Mouse (Mus musculus): ENCODE measurements at regions not wholly inside any gene's neighbourhood (a gene's known extent, or its start where the extent isn't known, plus 50 kb on each side); places are given as distances from the start of the nearest gene placed in this dataset.
A peak's percentile ranks its signal among the peaks of the same experiment; 100 is the strongest.

GRCm38 (mm10) chr8:115420536-115420935 is 287.1 kb downstream of the Maf start:
- ATAC-seq (ENCODE audit: insufficient read depth, low FRiP score, low TSS enrichment) (no peak), DNase-seq (ENCODE audit: low spot score) (no peak)
- Histone ChIP-seq H3K4me1 (ENCODE audit: control insufficient read depth, insufficient read depth, low read length) (no peaks in the 10 kb centered on the region), H3K27ac (ENCODE audit: low read depth, low read length) (no peak overlapping the region), H3K4me2 (ENCODE audit: low read depth) (no peak overlapping the region), H3K4me3 (ENCODE audit: low read depth, low read length) (no peak overlapping the region), H3K36me3 (ENCODE audit: control insufficient read depth, insufficient read depth, low read length) (no peaks in the 10 kb centered on the region), H3K27me3 (ENCODE audit: control insufficient read depth, insufficient read depth, low read length) (no peaks in the 10 kb centered on the region), H3K9ac (ENCODE audit: low read length) (no peak overlapping the region), H3K9me3 (ENCODE audit: control insufficient read depth, low read length) (no peaks in the 10 kb centered on the region)
- 84% methylated on average over 3 of the region's 3 CpGs for WGBS

- no peaks in the 10 kb centered on the region for H3K9me3 ChIP-seq (ENCODE audit: control insufficient read depth, low read length)
- no peak overlapping the region for H3K4me3 ChIP-seq (ENCODE audit: low read depth, low read length)
- H3K27me3 ChIP-seq (ENCODE audit: control insufficient read depth, insufficient read depth, low read length) = no peaks in the 10 kb centered on the region
- no peaks in the 10 kb centered on the region for H3K36me3 ChIP-seq (ENCODE audit: control insufficient read depth, insufficient read depth, low read length)
- no peaks in the 10 kb centered on the region for H3K4me1 ChIP-seq (ENCODE audit: control insufficient read depth, insufficient read depth, low read length)
- 57% methylated on average over 6 of the region's 6 CpGs for WGBS
- no peak overlapping the region for H3K27ac ChIP-seq (ENCODE audit: low read depth, low read length)
- DNase-seq (ENCODE audit: low spot score) (no peak), ATAC-seq (ENCODE audit: insufficient read depth, low FRiP score, low TSS enrichment) (no peak)
- H3K9ac ChIP-seq (ENCODE audit: low read length) = no peak overlapping the region
- no peak overlapping the region for H3K4me2 ChIP-seq (ENCODE audit: low read depth)
These were observed 287.5 kb downstream of the Maf start for GRCm38 (mm10) chr8:115420131-115420530.

- Histone ChIP-seq H3K27me3 (ENCODE audit: control insufficient read depth, insufficient read depth, low read length) (no peaks in the 10 kb centered on the region), H3K9me3 (ENCODE audit: control insufficient read depth, low read length) (no peaks in the 10 kb centered on the region), H3K9ac (ENCODE audit: low read length) (no peak overlapping the region), H3K4me2 (ENCODE audit: low read depth) (no peak overlapping the region), H3K4me1 (ENCODE audit: control insufficient read depth, insufficient read depth, low read length) (peaks cover 3% of the 10 kb centered on the region; the same call in 1 of the 2 replicates), H3K4me3 (ENCODE audit: low read depth, low read length) (no peak overlapping the region), H3K36me3 (ENCODE audit: control insufficient read depth, insufficient read depth, low read length) (no peaks in the 10 kb centered on the region), H3K27ac (ENCODE audit: low read depth, low read length) (no peak overlapping the region)
- DNase-seq (ENCODE audit: low spot score) = no peak
- 52% methylated on average over 6 of the region's 6 CpGs for WGBS
- no peak for ATAC-seq (ENCODE audit: insufficient read depth, low FRiP score, low TSS enrichment)
These were observed 289.5 kb downstream of the Maf start for GRCm38 (mm10) chr8:115418056-115418455.

- H3K27me3 ChIP-seq (ENCODE audit: control insufficient read depth, insufficient read depth, low read length) = no peaks in the 10 kb centered on the region
- 16% methylated on average over 7 of the region's 7 CpGs for WGBS
- DNase-seq (ENCODE audit: low spot score) = peak; percentile 50
- ATAC-seq (ENCODE audit: insufficient read depth, low FRiP score, low TSS enrichment) = peak; percentile 78
- H3K27ac ChIP-seq (ENCODE audit: low read depth, low read length) = no peak overlapping the region
- H3K4me1 ChIP-seq (ENCODE audit: control insufficient read depth, insufficient read depth, low read length) = peaks cover 3% of the 10 kb centered on the region; the same call in 1 of the 2 replicates
- no peak overlapping the region for H3K4me2 ChIP-seq (ENCODE audit: low read depth)
- no peak overlapping the region for H3K4me3 ChIP-seq (ENCODE audit: low read depth, low read length)
- H3K9me3 ChIP-seq (ENCODE audit: control insufficient read depth, low read length) = no peaks in the 10 kb centered on the region
- H3K9ac ChIP-seq (ENCODE audit: low read length) = no peak overlapping the region
- no peaks in the 10 kb centered on the region for H3K36me3 ChIP-seq (ENCODE audit: control insufficient read depth, insufficient read depth, low read length)
These were observed 293.5 kb downstream of the Maf start for GRCm38 (mm10) chr8:115414061-115414473.

GRCm38 (mm10) chr8:115411756-115412155 is 295.8 kb downstream of the Maf start:
- no peak overlapping the region for H3K27ac ChIP-seq (ENCODE audit: low read depth, low read length)
- WGBS = 85% methylated on average over 5 of the region's 5 CpGs
- H3K4me3 ChIP-seq (ENCODE audit: low read depth, low read length) = no peak overlapping the region
- peaks cover 3% of the 10 kb centered on the region; the same call in 1 of the 2 replicates for H3K4me1 ChIP-seq (ENCODE audit: control insufficient read depth, insufficient read depth, low read length)
- no peaks in the 10 kb centered on the region for H3K36me3 ChIP-seq (ENCODE audit: control insufficient read depth, insufficient read depth, low read length)
- no peak overlapping the region for H3K9ac ChIP-seq (ENCODE audit: low read length)
- DNase-seq (ENCODE audit: low spot score) = no peak
- no peak for ATAC-seq (ENCODE audit: insufficient read depth, low FRiP score, low TSS enrichment)
- no peak overlapping the region for H3K4me2 ChIP-seq (ENCODE audit: low read depth)
- no peaks in the 10 kb centered on the region for H3K9me3 ChIP-seq (ENCODE audit: control insufficient read depth, low read length)
- H3K27me3 ChIP-seq (ENCODE audit: control insufficient read depth, insufficient read depth, low read length) = no peaks in the 10 kb centered on the region

- H3K4me3 ChIP-seq (ENCODE audit: low read depth, low read length) = no peak overlapping the region
- H3K4me2 ChIP-seq (ENCODE audit: low read depth) = no peak overlapping the region
- ATAC-seq (ENCODE audit: insufficient read depth, low FRiP score, low TSS enrichment) (no peak), DNase-seq (ENCODE audit: low spot score) (no peak)
- no peak overlapping the region for H3K9ac ChIP-seq (ENCODE audit: low read length)
- WGBS = 93% methylated on average over 4 of the region's 4 CpGs
- no peaks in the 10 kb centered on the region for H3K27me3 ChIP-seq (ENCODE audit: control insufficient read depth, insufficient read depth, low read length)
- H3K36me3 ChIP-seq (ENCODE audit: control insufficient read depth, insufficient read depth, low read length) = no peaks in the 10 kb centered on the region
- no peak overlapping the region for H3K27ac ChIP-seq (ENCODE audit: low read depth, low read length)
- peaks cover 3% of the 10 kb centered on the region; the same call in 1 of the 2 replicates for H3K4me1 ChIP-seq (ENCODE audit: control insufficient read depth, insufficient read depth, low read length)
- H3K9me3 ChIP-seq (ENCODE audit: control insufficient read depth, low read length) = no peaks in the 10 kb centered on the region
These were observed 296.5 kb downstream of the Maf start for GRCm38 (mm10) chr8:115411061-115411460.

GRCm38 (mm10) chr8:115410191-115410590 is 297.4 kb downstream of the Maf start:
- H3K4me1 ChIP-seq (ENCODE audit: control insufficient read depth, insufficient read depth, low read length) = peaks cover 3% of the 10 kb centered on the region; the same call in 1 of the 2 replicates
- H3K27me3 ChIP-seq (ENCODE audit: control insufficient read depth, insufficient read depth, low read length) = no peaks in the 10 kb centered on the region
- H3K4me3 ChIP-seq (ENCODE audit: low read depth, low read length) = no peak overlapping the region
- DNase-seq (ENCODE audit: low spot score) (no peak), ATAC-seq (ENCODE audit: insufficient read depth, low FRiP score, low TSS enrichment) (no peak)
- H3K9me3 ChIP-seq (ENCODE audit: control insufficient read depth, low read length) = no peaks in the 10 kb centered on the region
- H3K4me2 ChIP-seq (ENCODE audit: low read depth) = no peak overlapping the region
- no peaks in the 10 kb centered on the region for H3K36me3 ChIP-seq (ENCODE audit: control insufficient read depth, insufficient read depth, low read length)
- no peak overlapping the region for H3K27ac ChIP-seq (ENCODE audit: low read depth, low read length)
- WGBS = 93% methylated on average over 3 of the region's 3 CpGs
- H3K9ac ChIP-seq (ENCODE audit: low read length) = no peak overlapping the region

- ATAC-seq (ENCODE audit: insufficient read depth, low FRiP score, low TSS enrichment) (no peak), DNase-seq (ENCODE audit: low spot score) (no peak)
- Histone ChIP-seq H3K27ac (ENCODE audit: low read depth, low read length) (no peak overlapping the region), H3K4me1 (ENCODE audit: control insufficient read depth, insufficient read depth, low read length) (no peaks in the 10 kb centered on the region), H3K4me3 (ENCODE audit: low read depth, low read length) (no peak overlapping the region), H3K9me3 (ENCODE audit: control insufficient read depth, low read length) (no peaks in the 10 kb centered on the region), H3K36me3 (ENCODE audit: control insufficient read depth, insufficient read depth, low read length) (no peaks in the 10 kb centered on the region), H3K27me3 (ENCODE audit: control insufficient read depth, insufficient read depth, low read length) (no peaks in the 10 kb centered on the region), H3K9ac (ENCODE audit: low read length) (no peak overlapping the region), H3K4me2 (ENCODE audit: low read depth) (no peak overlapping the region)
- WGBS = 95% methylated on average over 4 of the region's 4 CpGs
These were observed 300.1 kb downstream of the Maf start for GRCm38 (mm10) chr8:115407535-115407934.

GRCm38 (mm10) chr8:115403601-115404000 is 304.0 kb downstream of the Maf start:
- H3K4me3 ChIP-seq (ENCODE audit: low read depth, low read length) = no peak overlapping the region
- ATAC-seq (ENCODE audit: insufficient read depth, low FRiP score, low TSS enrichment) = no peak
- 70% methylated on average over 4 of the region's 4 CpGs for WGBS

More at GRCm38 (mm10) chr8:115403601-115404000, 304.0 kb downstream of the Maf start:
- no peaks in the 10 kb centered on the region for H3K9me3 ChIP-seq (ENCODE audit: control insufficient read depth, low read length)
- no peak overlapping the region for H3K27ac ChIP-seq (ENCODE audit: low read depth, low read length)
- no peak overlapping the region for H3K4me2 ChIP-seq (ENCODE audit: low read depth)
- H3K9ac ChIP-seq (ENCODE audit: low read length) = no peak overlapping the region
- no peak for DNase-seq (ENCODE audit: low spot score)
- no peaks in the 10 kb centered on the region for H3K4me1 ChIP-seq (ENCODE audit: control insufficient read depth, insufficient read depth, low read length)
- no peaks in the 10 kb centered on the region for H3K36me3 ChIP-seq (ENCODE audit: control insufficient read depth, insufficient read depth, low read length)
- no peaks in the 10 kb centered on the region for H3K27me3 ChIP-seq (ENCODE audit: control insufficient read depth, insufficient read depth, low read length)
